Mouse (Mus musculus) midbrain, embryonic 15.5 days (tissue): ENCODE data around the gene Cfap45. TPM values are rescaled to one million over a fixed set of nuclear protein-coding genes. Genes with fewer than 3 reads are reported as not detected.

Source experiments
- ATAC-seq: fragments of 200-750 bp; cut with Nextera tagmentation; replicated peaks from 2 replicates; pipeline ENCODE4 v1.8.0; 2017; ENCODE audit warnings: moderate TSS enrichment
- H3K27ac ChIP-seq: fragments of 300-500 bp; sonication (generic); 2 replicates; pipeline ENCODE4 v1.5.1; 2015; ENCODE audit warnings: mild to moderate bottlenecking, inconsistent platforms
- H3K27me3 ChIP-seq: fragments of 300-500 bp; sonication (generic); replicated peaks from 2 replicates; pipeline ENCODE4 v1.6.1; 2015; ENCODE audit warnings: inconsistent platforms
- H3K36me3 ChIP-seq: fragments of 300-500 bp; sonication (generic); replicated peaks from 2 replicates; pipeline ENCODE4 v1.6.1; 2015; ENCODE audit warnings: inconsistent platforms
- H3K4me1 ChIP-seq: fragments of 300-500 bp; sonication (generic); 2 replicates; pipeline ENCODE4 v1.6.1; 2015; ENCODE audit warnings: inconsistent platforms
- H3K4me2 ChIP-seq: fragments of 300-500 bp; sonication (generic); 2 replicates; pipeline ENCODE4 v1.6.1; 2015; ENCODE audit warnings: inconsistent platforms, mild to moderate bottlenecking, moderate library complexity
- H3K4me3 ChIP-seq: fragments of 300-500 bp; sonication (generic); 2 replicates; pipeline ENCODE4 v1.5.1; 2015; ENCODE audit warnings: mild to moderate bottlenecking, inconsistent platforms
- H3K9ac ChIP-seq: fragments of 300-500 bp; sonication (generic); 2 replicates; pipeline ENCODE4 v1.6.1; 2015; ENCODE audit warnings: mild to moderate bottlenecking, inconsistent platforms
- H3K9me3 ChIP-seq: fragments of 300-500 bp; sonication (generic); 2 replicates; pipeline ENCODE4 v1.6.1; 2016; ENCODE audit warnings: inconsistent platforms
- WGBS: fragments of 180-500 bp; shearing (Covaris S2); methylation state at CpG from one replicate; pipeline ENCODE4 v1.1.7; 2015; ENCODE audit warnings: mixed read lengths; 5-methylcytosine and 5-hydroxymethylcytosine counted together
- polyA plus RNA-seq: library from polyadenylated mRNA; unstranded; fragments of >200 nt; fragmentation: Nextera tagmentation; extraction: Ambion mirVana; gene quantifications from 2 replicates; pipeline ENCODE4 v1.2.1, GENCODE M21; 2015

Cfap45 gene
- polyA plus RNA-seq, 1 experiment from 2014 or later: 3.7 TPM

DNA sequence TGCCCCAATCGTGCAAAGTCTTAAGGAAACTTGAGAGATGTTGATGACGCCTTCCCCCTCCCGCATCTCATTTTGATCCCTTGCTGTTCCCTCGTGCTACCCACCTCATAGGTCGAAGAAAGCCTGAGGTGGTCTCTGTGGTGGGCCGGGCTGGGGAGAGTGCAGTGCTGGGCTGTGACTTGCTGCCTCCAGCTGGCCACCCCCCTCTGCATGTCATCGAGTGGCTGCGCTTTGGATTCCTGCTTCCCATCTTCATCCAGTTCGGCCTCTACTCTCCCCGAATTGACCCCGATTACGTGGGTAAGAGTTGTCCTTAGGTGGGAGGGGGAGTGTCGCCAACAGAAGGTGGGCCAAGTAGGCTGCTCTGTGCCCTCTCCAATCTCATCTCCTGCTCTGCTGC lies 35.9 kb upstream of the Cfap45 start:
- peak overlapping the region; percentile 67 for H3K4me3 ChIP-seq
- no peaks in the 10 kb centered on the region for H3K36me3 ChIP-seq
- no peak for ATAC-seq
- H3K27me3 ChIP-seq: 0 out of 2 replicates have a peak, but pooled peaks cover 4% of the 10 kb centered on the region
- H3K9me3 ChIP-seq: no peaks in the 10 kb centered on the region
- peak overlapping the region; percentile 65 for H3K9ac ChIP-seq
- H3K4me2 ChIP-seq: peak overlapping the region; percentile 76
- H3K27ac ChIP-seq: no peak overlapping the region
- 32% methylated on average over 13 of the region's 13 CpGs for WGBS
- H3K4me1 ChIP-seq: peaks cover 60% of the 10 kb centered on the region

GRCm38 (mm10) chr1:172485821-172486220 lies 34.8 kb upstream of the Cfap45 start:
- no peak for ATAC-seq
- H3K27me3 ChIP-seq: 0 out of 2 replicates have a peak, but pooled peaks cover under 1% of the 10 kb centered on the region
- WGBS: 10% methylated on average over 6 of the region's 6 CpGs
- no peaks in the 10 kb centered on the region for H3K9me3 ChIP-seq
- H3K4me1 ChIP-seq: peaks cover 66% of the 10 kb centered on the region
- H3K4me2 ChIP-seq: peak overlapping the region; percentile 76
- no peaks in the 10 kb centered on the region for H3K36me3 ChIP-seq
- H3K4me3 ChIP-seq: peak overlapping the region; percentile 67
- peak overlapping the region; percentile 54 for H3K27ac ChIP-seq
- H3K9ac ChIP-seq: peak overlapping the region; percentile 30; the same call in 1 of the 2 replicates

GRCm38 (mm10) chr1:172486236-172486635 lies 34.4 kb upstream of the Cfap45 start:
- ATAC-seq: no peak
- Histone ChIP-seq H3K27ac (peak overlapping the region; percentile 54), H3K36me3 (no peaks in the 10 kb centered on the region), H3K27me3 (no peaks in the 10 kb centered on the region), H3K4me3 (peak overlapping the region; percentile 67), H3K4me1 (peaks cover 62% of the 10 kb centered on the region), H3K9ac (peak overlapping the region; percentile 30), H3K4me2 (peak overlapping the region; percentile 76), H3K9me3 (no peaks in the 10 kb centered on the region)
- 3% methylated on average over 4 of the region's 4 CpGs for WGBS

DNA sequence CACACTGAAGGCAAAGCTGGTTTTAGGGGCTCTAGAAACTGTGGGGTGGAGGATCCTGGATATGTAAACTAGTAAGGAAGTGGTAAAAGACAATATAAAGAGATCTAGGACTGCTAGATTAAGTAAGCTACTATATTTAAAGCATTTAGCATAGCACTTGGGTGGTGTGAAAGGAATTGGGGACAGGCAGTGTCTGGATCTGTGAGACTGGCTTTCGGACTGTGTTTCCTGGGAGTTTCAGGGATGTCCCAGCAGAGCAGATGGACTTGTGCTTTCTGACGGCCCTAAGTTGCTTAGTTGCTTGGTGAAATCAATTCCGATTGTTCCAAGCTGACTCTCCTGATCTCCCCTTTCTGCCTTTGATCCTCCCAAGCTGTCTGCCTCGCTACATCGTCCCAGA lies 34.0 kb upstream of the Cfap45 start:
- Histone ChIP-seq H3K9me3 (no peaks in the 10 kb centered on the region), H3K4me3 (peak overlapping the region; percentile 67), H3K36me3 (no peaks in the 10 kb centered on the region), H3K9ac (peak overlapping the region; percentile 30), H3K27ac (peak overlapping the region; percentile 54; the same call in 1 of the 2 replicates), H3K27me3 (no peaks in the 10 kb centered on the region), H3K4me1 (peaks cover 61% of the 10 kb centered on the region), H3K4me2 (peak overlapping the region; percentile 76)
- ATAC-seq: no peak
- 23% methylated on average over 5 of the region's 5 CpGs for WGBS

GRCm38 (mm10) chr1:172487859-172488258 lies 32.7 kb upstream of the Cfap45 start:
- Histone ChIP-seq H3K4me2 (peak overlapping the region; percentile 76; the same call in 1 of the 2 replicates), H3K9me3 (no peaks in the 10 kb centered on the region), H3K4me3 (no peak overlapping the region), H3K36me3 (peaks cover 4% of the 10 kb centered on the region), H3K9ac (no peak overlapping the region), H3K27ac (no peak overlapping the region), H3K4me1 (peaks cover 59% of the 10 kb centered on the region), H3K27me3 (no peaks in the 10 kb centered on the region)
- 74% methylated on average over 4 of the region's 4 CpGs for WGBS
- ATAC-seq: no peak

DNA sequence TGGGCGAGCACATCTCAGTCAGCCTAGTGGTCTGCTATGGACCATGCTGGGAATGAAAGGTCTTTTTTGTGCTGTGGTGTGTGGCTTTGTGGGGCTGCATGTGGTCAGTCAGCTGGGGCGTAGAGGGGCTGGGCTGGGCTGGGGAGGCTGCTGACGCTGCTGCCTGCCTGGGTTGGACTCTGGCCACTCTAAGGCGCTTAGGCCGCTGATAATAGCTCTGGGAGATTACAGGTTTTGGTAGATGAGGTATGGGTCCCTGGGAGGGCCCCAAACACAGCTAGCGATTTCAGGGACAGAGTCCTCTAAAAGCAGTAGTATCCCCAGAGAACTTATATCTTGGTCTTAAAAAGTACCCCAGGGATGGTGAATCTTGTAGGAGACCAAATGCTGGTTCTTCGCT lies 31.8 kb upstream of the Cfap45 start:
- Histone ChIP-seq H3K9me3 (no peaks in the 10 kb centered on the region), H3K36me3 (peaks cover 7% of the 10 kb centered on the region), H3K4me2 (no peak overlapping the region), H3K27ac (no peak overlapping the region), H3K4me3 (no peak overlapping the region), H3K27me3 (no peaks in the 10 kb centered on the region), H3K4me1 (peaks cover 49% of the 10 kb centered on the region), H3K9ac (no peak overlapping the region)
- 82% methylated on average over 7 of the region's 7 CpGs for WGBS
- ATAC-seq: no peak

DNA sequence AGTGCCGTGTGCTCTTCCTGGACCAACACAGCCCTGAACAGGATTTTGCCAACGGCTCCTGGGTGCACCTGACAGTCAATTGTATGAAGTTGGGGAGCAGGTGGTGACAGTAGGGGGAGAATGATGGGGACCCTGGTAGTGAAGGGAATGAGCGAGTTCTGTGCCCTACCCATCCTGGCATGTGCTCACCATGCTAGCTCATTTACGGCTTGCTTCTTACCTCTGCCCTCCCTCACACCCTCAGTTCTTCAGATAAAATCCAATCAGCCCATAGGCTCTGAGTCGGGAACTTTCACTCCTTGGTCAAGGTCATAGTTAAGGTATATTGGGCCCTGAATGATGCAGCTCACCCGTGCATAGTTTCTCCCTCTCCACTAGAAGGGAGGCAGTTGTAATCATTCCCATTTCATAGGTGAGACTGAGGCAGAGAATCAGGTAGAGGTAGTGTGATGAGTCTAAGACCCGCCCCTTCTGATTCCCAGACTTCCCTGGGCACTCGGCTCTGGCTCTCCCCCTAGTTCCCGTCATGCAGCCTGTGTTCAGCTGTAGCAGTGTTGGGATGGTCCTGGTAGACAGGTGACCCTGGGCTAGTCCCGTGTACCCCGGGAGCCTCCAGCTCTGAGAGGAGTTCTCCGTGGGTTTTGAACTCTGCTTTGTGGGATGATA lies 30.9 kb upstream of the Cfap45 start:
- Histone ChIP-seq H3K36me3 (peaks cover 12% of the 10 kb centered on the region), H3K27ac (no peak overlapping the region), H3K9me3 (no peaks in the 10 kb centered on the region), H3K4me2 (peak overlapping the region; percentile 38), H3K4me1 (peaks cover 40% of the 10 kb centered on the region), H3K27me3 (no peaks in the 10 kb centered on the region), H3K9ac (no peak overlapping the region), H3K4me3 (peak overlapping the region; percentile 13; the same call in 1 of the 2 replicates)
- ATAC-seq: peak; percentile 34
- 57% methylated on average over 12 of the region's 12 CpGs for WGBS

- H3K27me3 ChIP-seq: no peaks in the 10 kb centered on the region
- peaks cover 35% of the 10 kb centered on the region for H3K4me1 ChIP-seq
- ATAC-seq: peak; percentile 32
- no peak overlapping the region; the same call in 1 of the 2 replicates for H3K9ac ChIP-seq
- H3K36me3 ChIP-seq: peaks cover 12% of the 10 kb centered on the region
- H3K4me3 ChIP-seq: peak overlapping the region; percentile 13; the same call in 1 of the 2 replicates
- no peak overlapping the region for H3K27ac ChIP-seq
- H3K4me2 ChIP-seq: peak overlapping the region; percentile 38
- 11% methylated on average over 10 of the region's 10 CpGs for WGBS
- H3K9me3 ChIP-seq: no peaks in the 10 kb centered on the region
These were observed 30.3 kb upstream of the Cfap45 start for GRCm38 (mm10) chr1:172490261-172490661.

DNA sequence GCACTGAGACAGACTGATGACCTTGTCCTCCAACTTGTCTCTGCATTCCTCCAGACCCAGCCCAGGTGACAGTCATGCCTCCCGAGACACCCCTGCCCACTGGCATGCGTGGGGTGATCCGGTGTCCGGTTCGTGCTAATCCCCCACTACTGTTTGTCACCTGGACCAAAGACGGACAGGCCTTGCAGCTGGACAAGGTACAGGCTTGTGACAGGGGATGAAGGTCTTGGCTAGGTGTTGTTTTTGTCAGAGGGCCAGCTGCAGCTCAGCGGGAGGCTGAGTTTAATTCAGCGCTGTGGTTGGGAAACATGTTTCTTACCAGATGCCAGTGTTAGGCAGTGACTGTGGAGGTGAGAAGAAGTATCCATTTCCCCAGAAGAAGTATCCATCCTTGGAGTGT lies 28.6 kb upstream of the Cfap45 start:
- H3K9ac ChIP-seq: no peak overlapping the region
- H3K4me1 ChIP-seq: peaks cover 17% of the 10 kb centered on the region
- peaks cover 16% of the 10 kb centered on the region for H3K36me3 ChIP-seq
- H3K9me3 ChIP-seq: no peaks in the 10 kb centered on the region
- no peak overlapping the region for H3K4me2 ChIP-seq
- ATAC-seq: no peak
- WGBS: 96% methylated on average over 8 of the region's 8 CpGs
- no peaks in the 10 kb centered on the region for H3K27me3 ChIP-seq
- no peak overlapping the region for H3K27ac ChIP-seq
- no peak overlapping the region for H3K4me3 ChIP-seq

DNA sequence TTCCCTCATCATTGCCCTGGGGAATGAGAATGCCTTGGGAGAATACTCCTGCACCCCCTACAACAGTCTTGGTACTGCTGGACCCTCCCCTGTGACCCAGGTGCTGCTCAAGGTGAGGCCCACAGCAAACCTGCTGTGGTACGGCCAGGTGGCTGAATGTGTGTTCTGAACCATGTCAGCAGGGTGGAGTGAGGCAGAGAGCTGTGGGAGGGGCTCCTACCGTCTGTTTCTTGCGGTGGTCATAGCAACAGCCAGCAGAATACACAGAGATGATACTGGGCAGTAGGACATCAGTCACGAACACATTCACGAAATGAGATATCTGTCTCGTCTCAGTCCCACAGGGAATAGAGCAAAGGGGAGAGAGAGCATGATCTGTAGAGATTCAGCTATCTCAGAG lies 27.1 kb upstream of the Cfap45 start:
- Histone ChIP-seq H3K4me2 (no peak overlapping the region), H3K9me3 (no peaks in the 10 kb centered on the region), H3K9ac (no peak overlapping the region), H3K27ac (no peak overlapping the region), H3K36me3 (peaks cover 23% of the 10 kb centered on the region), H3K4me3 (no peak overlapping the region), H3K4me1 (peaks cover 6% of the 10 kb centered on the region), H3K27me3 (no peaks in the 10 kb centered on the region)
- 68% methylated on average over 6 of the region's 6 CpGs for WGBS
- ATAC-seq: no peak

DNA sequence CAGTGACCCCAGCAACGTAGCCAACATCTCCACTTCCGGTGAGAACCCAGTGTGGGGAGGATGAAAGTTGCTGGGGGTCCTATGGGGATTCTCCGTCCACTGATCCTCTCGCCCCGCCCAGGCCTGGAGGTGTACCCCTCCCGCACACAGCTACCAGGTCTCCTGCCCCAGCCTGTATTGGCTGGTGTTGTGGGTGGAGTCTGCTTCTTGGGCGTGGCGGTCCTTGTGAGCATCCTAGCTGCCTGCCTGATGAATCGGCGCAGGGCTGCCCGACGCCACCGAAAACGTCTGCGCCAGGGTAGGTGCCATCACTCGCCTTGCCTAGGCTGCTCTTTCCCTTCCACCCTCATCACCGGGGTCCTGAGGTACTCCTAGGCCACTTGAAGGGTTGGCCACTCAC lies 24.6 kb upstream of the Cfap45 start:
- H3K4me2 ChIP-seq: no peak overlapping the region
- H3K4me1 ChIP-seq: peaks cover 15% of the 10 kb centered on the region
- peaks cover 21% of the 10 kb centered on the region for H3K27me3 ChIP-seq
- H3K9me3 ChIP-seq: no peaks in the 10 kb centered on the region
- no peak overlapping the region for H3K9ac ChIP-seq
- ATAC-seq: no peak
- no peak overlapping the region for H3K27ac ChIP-seq
- WGBS: 83% methylated on average over 17 of the region's 17 CpGs
- H3K36me3 ChIP-seq: peaks cover 23% of the 10 kb centered on the region
- no peak overlapping the region for H3K4me3 ChIP-seq

DNA sequence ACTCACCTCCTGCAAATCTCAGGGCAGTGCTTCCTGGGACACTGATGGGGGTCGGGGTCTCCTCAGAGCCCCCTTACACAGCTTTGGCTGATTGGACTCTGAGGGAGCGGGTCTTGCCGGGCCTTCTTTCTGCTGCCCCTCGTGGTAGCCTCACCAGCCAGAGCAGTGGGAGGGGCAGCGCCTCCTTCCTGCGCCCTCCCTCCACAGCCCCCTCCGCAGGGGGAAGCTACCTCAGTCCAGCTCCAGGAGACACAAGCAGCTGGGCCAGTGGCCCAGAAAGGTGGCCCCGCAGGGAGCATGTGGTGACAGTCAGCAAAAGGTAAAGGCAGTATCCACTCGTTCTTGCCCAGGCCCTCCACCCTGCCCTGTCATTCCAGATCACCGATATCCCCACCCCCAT lies 23.2 kb upstream of the Cfap45 start:
- H3K4me1 ChIP-seq: peaks cover 18% of the 10 kb centered on the region
- H3K4me2 ChIP-seq: no peak overlapping the region
- H3K27me3 ChIP-seq: peaks cover 31% of the 10 kb centered on the region
- no peak overlapping the region for H3K4me3 ChIP-seq
- peaks cover 19% of the 10 kb centered on the region for H3K36me3 ChIP-seq
- no peak overlapping the region for H3K9ac ChIP-seq
- ATAC-seq: no peak
- no peaks in the 10 kb centered on the region for H3K9me3 ChIP-seq
- 84% methylated on average over 10 of the region's 10 CpGs for WGBS
- H3K27ac ChIP-seq: no peak overlapping the region
